25 mouse cellular contexts compared by ENCODE assay signal in the genomic region with DNA sequence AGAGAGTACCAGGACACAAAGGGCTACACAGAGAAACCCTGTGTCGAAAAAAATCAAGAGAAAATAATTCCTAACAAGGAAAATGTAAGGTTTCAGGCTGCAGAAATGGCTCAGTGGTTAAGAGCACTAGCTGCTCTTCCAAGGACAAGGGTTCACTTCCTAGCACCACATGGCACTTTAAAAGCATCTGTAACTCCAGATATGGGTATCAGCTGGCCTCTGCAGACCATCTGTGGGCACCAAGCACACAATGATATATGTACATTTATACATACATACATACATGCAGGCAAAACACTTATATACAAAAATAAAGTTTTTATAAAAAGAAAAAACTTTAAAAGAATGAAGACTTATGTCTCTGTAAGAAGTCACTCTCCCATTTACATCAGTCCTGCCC. TPM values are rescaled to one million over a fixed set of nuclear protein-coding genes. Genes with fewer than 3 reads are reported as not detected.
"Had no signal": no experiment of that assay in that cellular context is flagged by ENCODE, and none has a peak within 500 bp of the region (broad histone marks: within the 10 kb centered on the region; RNA-seq: fewer than 3 reads in every experiment).

No protein-coding gene starts in this region.

- DNase-seq: gastrocnemius, postnatal 14 days; gastrocnemius, postnatal 36 days; heart, adult 11 months; heart, adult 2 months; heart, postnatal 14 days; heart, postnatal 36 days; kidney, adult 2 months; kidney, adult 9 months; kidney, postnatal 25 days; kidney, postnatal 4 days; left cerebral cortex, postnatal 4 days had no signal

- ATAC-seq: hindbrain, postnatal 0 days; intestine, postnatal 0 days had no signal

- H3K27me3 ChIP-seq: heart, embryonic 13.5 days; heart, embryonic 15.5 days; hindbrain, embryonic 13.5 days; hindbrain, embryonic 15.5 days; kidney, embryonic 15.5 days; limb, embryonic 13.5 days; limb, embryonic 15.5 days; liver, embryonic 15.5 days had no signal

- H3K4me2 ChIP-seq: heart, embryonic 11.5 days; heart, embryonic 13.5 days; heart, embryonic 15.5 days; hindbrain, embryonic 13.5 days; hindbrain, embryonic 15.5 days; kidney, embryonic 15.5 days; limb, embryonic 13.5 days; limb, embryonic 15.5 days; liver, embryonic 15.5 days had no signal

- H3K4me1 ChIP-seq: hindbrain, embryonic 15.5 days; kidney, embryonic 15.5 days; limb, embryonic 13.5 days; limb, embryonic 15.5 days had no signal

- H3K9ac ChIP-seq: heart, embryonic 13.5 days; heart, embryonic 15.5 days; hindbrain, embryonic 13.5 days; hindbrain, embryonic 15.5 days; kidney, embryonic 15.5 days; limb, embryonic 13.5 days; limb, embryonic 15.5 days; liver, embryonic 15.5 days had no signal

- H3K27ac ChIP-seq: heart, adult 2 months; heart, embryonic 13.5 days; heart, embryonic 15.5 days; hindbrain, embryonic 13.5 days; hindbrain, embryonic 15.5 days; hindbrain, postnatal 0 days; kidney, embryonic 15.5 days; kidney, postnatal 0 days; layer of hippocampus, adult 2 months; limb, embryonic 13.5 days; limb, embryonic 15.5 days; liver, embryonic 15.5 days had no signal

- H3K4me3 ChIP-seq: heart, adult 2 months; heart, embryonic 13.5 days; heart, embryonic 15.5 days; hindbrain, embryonic 13.5 days; hindbrain, embryonic 15.5 days; kidney, embryonic 15.5 days; layer of hippocampus, adult 2 months; limb, embryonic 13.5 days; limb, embryonic 15.5 days; liver, embryonic 15.5 days had no signal

- H3K9me3 ChIP-seq: heart, embryonic 13.5 days; heart, embryonic 15.5 days; hindbrain, embryonic 13.5 days; hindbrain, embryonic 15.5 days; kidney, embryonic 15.5 days; limb, embryonic 13.5 days; limb, embryonic 15.5 days; liver, embryonic 15.5 days had no signal

RNA-seq across cellular contexts. Expression of a gene that starts 31.0 kb away (rescaled TPM):
- total RNA-seq: hematopoietic stem cell, adult 5-6 weeks had no signal
